Mouse (Mus musculus) embryo, embryonic 11 days (tissue): ENCODE data around the gene Sypl2.

Experiments used
- DNase-seq: peaks from one replicate; pipeline ENCODE4 v3.0.0-alpha.2; 2015

The Sypl2 gene

GRCm38 (mm10) chr3:108174672-108175531 lies 51.5 kb downstream of the Sypl2 start:
- no peak for DNase-seq

- DNase-seq: no peak
These were observed 57.2 kb downstream of the Sypl2 start for GRCm38 (mm10) chr3:108169199-108169598.

GRCm38 (mm10) chr3:108167499-108167898 lies 58.9 kb downstream of the Sypl2 start:
- DNase-seq: no peak

GRCm38 (mm10) chr3:108166486-108167211 lies 59.8 kb downstream of the Sypl2 start:
- DNase-seq: peak; percentile 83

GRCm38 (mm10) chr3:108165532-108166315 lies 60.7 kb downstream of the Sypl2 start:
- peak; percentile 64 for DNase-seq

GRCm38 (mm10) chr3:108164807-108165206 lies 61.6 kb downstream of the Sypl2 start:
- DNase-seq: peak; percentile 86

- DNase-seq: no peak
These were observed 62.4 kb downstream of the Sypl2 start for GRCm38 (mm10) chr3:108164091-108164490.
